Mouse (Mus musculus) intestine, embryonic 16.5 days (tissue): Measurements from ENCODE around the gene Litaf. TPM values are rescaled to one million over a fixed set of nuclear protein-coding genes. Genes with fewer than 3 reads are reported as not detected.
A peak's percentile ranks its signal among the peaks of the same experiment; 100 is the strongest.
"Not testable (repeated sequence)": the region's sequence is repeated elsewhere in the genome, so short reads cannot be mapped to it uniquely, and the experiment has no call there.

ENCODE experiments used
- ATAC-seq: fragments of 200-750 bp; cut with Nextera tagmentation; 2 replicates; pipeline ENCODE4 v1.8.0; 2017; ENCODE audit warnings: moderate TSS enrichment, moderate library complexity
- H3K27ac ChIP-seq: fragments of 300-500 bp; sonication (generic); 2 replicates; pipeline ENCODE4 v1.5.1; 2014; ENCODE audit warnings: mild to moderate bottlenecking, low read length
- H3K27me3 ChIP-seq: fragments of 300-500 bp; sonication (generic); replicated peaks from 2 replicates; pipeline ENCODE4 v1.6.1; 2014; ENCODE audit warnings: low read length, control low read depth, mixed read lengths; ENCODE audit not compliant: control insufficient read depth, insufficient read depth
- H3K36me3 ChIP-seq: fragments of 300-500 bp; sonication (generic); 2 replicates; pipeline ENCODE4 v1.6.1; 2014; ENCODE audit warnings: low read length, control low read depth; ENCODE audit not compliant: control insufficient read depth, insufficient read depth
- H3K4me1 ChIP-seq: fragments of 300-500 bp; sonication (generic); 2 replicates; pipeline ENCODE4 v1.6.1; 2014; ENCODE audit warnings: low read length, control low read depth, mixed read lengths; ENCODE audit not compliant: control insufficient read depth, insufficient read depth
- H3K4me2 ChIP-seq: fragments of 300-500 bp; sonication (generic); 2 replicates; pipeline ENCODE4 v1.6.1; 2014; ENCODE audit warnings: low read depth, low read length, control low read depth
- H3K4me3 ChIP-seq: fragments of 300-500 bp; sonication (generic); 2 replicates; pipeline ENCODE4 v1.5.1; 2014; ENCODE audit warnings: mild to moderate bottlenecking, low read length
- H3K9ac ChIP-seq: fragments of 300-500 bp; sonication (generic); 2 replicates; pipeline ENCODE4 v1.6.1; 2014; ENCODE audit warnings: low read depth, low read length
- H3K9me3 ChIP-seq: fragments of 300-500 bp; sonication (generic); 2 replicates; pipeline ENCODE4 v1.6.1; 2016; ENCODE audit warnings: low read length, control low read depth; ENCODE audit not compliant: control insufficient read depth
- WGBS: fragments of 180-500 bp; shearing (Covaris S2); extraction: QIAGEN DNeasy Blood & Tissue Kit; methylation state at CpG from one replicate; pipeline ENCODE4 v1.1.7; 2014; 5-methylcytosine and 5-hydroxymethylcytosine counted together
- polyA plus RNA-seq: library from polyadenylated mRNA; unstranded; fragments of >200 nt; fragmentation: Nextera tagmentation; extraction: Ambion mirVana; gene quantifications from 2 replicates; pipeline ENCODE4 v1.2.1, GENCODE M21; 2015

The Litaf gene
- polyA plus RNA-seq, 1 experiment from 2014 or later = 110 TPM

GRCm38 (mm10) chr16:11017807-11018595 is 48.0 kb downstream of the Litaf start:
- H3K27me3 ChIP-seq = no peaks in the 10 kb centered on the region
- no peak overlapping the region for H3K27ac ChIP-seq
- H3K9me3 ChIP-seq = no peaks in the 10 kb centered on the region
- no peaks in the 10 kb centered on the region for H3K36me3 ChIP-seq
- WGBS = 35% methylated on average over 11 of the region's 11 CpGs
- peak; percentile 54; the same call in 1 of the 2 replicates for ATAC-seq
- H3K4me1 ChIP-seq = peaks cover 11% of the 10 kb centered on the region; the same call in 1 of the 2 replicates
- no peak overlapping the region for H3K4me2 ChIP-seq
- H3K4me3 ChIP-seq = no peak overlapping the region
- no peak overlapping the region for H3K9ac ChIP-seq

DNA sequence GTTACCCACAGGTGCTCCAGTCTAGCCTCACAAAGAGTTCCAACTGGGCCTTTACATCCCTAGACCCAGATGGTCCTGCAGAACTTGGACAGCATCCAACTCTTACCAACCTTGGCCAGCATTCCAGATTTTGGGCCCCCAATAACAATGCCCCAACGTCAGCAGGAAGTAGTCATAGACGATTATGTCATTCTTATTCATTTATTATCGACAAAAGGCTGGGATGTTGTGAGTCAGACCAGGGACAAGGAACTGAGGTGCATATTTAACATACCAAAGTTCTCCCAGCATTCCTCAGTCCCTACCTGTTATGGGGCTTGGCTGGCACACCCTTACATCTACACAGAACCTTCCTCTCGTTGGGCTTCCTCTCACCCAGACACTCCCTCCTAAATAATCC is 49.6 kb downstream of the Litaf start:
- no peaks in the 10 kb centered on the region for H3K36me3 ChIP-seq
- peak; percentile 35; the same call in 1 of the 2 replicates for ATAC-seq
- H3K9ac ChIP-seq = no peak overlapping the region
- no peak overlapping the region for H3K4me2 ChIP-seq
- H3K4me1 ChIP-seq = peaks cover 16% of the 10 kb centered on the region
- WGBS = 50% methylated on average over 4 of the region's 4 CpGs
- no peaks in the 10 kb centered on the region for H3K27me3 ChIP-seq
- no peak overlapping the region for H3K4me3 ChIP-seq
- H3K27ac ChIP-seq = no peak overlapping the region
- no peaks in the 10 kb centered on the region for H3K9me3 ChIP-seq

- Histone ChIP-seq H3K9me3 (no peaks in the 10 kb centered on the region), H3K27ac (no peak overlapping the region), H3K9ac (no peak overlapping the region), H3K27me3 (no peaks in the 10 kb centered on the region), H3K4me3 (no peak overlapping the region), H3K4me1 (peaks cover 16% of the 10 kb centered on the region), H3K36me3 (no peaks in the 10 kb centered on the region), H3K4me2 (no peak overlapping the region)
- ATAC-seq = no peak
- 77% methylated on average over 3 of the region's 3 CpGs for WGBS
Measured at GRCm38 (mm10) chr16:11014407-11014806, 51.5 kb downstream of the Litaf start.

DNA sequence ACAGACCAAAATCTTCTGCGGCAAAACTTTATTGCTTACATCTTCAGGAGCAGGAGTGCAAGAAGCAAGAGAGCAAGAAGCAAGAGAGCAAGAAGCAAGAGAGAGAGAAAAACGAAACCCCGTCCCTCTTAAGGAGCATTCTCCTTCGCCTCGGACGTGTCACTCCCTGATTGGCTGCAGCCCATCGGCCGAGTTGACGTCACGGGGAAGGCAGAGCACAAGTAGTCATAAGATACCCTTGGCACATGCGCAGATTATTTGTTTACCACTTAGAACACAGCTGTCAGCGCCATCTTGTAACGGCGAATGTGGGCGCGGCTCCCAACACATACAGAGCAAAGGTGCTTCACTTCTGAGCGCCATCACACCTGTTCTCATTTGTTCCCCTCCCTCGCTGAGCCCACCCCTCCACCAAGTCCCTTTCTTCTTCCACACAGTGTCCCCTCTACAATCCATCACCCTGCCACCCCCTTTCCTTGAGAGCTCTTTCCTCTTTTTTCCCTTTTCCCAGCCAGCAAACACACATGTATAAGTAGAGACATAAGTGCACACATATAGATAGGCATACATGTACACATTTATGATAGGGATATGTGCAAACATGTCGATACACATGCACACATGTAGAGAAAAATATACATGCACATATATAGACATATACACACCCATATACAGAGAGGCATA is 52.4 kb downstream of the Litaf start:
- H3K4me1 ChIP-seq = peaks cover 22% of the 10 kb centered on the region
- not testable (repeated sequence) for H3K27me3 ChIP-seq, H3K4me3 ChIP-seq, H3K4me2 ChIP-seq, H3K27ac ChIP-seq, H3K9ac ChIP-seq, H3K36me3 ChIP-seq, H3K9me3 ChIP-seq, ATAC-seq
- 91% methylated on average over 11 of the region's 19 CpGs for WGBS

DNA sequence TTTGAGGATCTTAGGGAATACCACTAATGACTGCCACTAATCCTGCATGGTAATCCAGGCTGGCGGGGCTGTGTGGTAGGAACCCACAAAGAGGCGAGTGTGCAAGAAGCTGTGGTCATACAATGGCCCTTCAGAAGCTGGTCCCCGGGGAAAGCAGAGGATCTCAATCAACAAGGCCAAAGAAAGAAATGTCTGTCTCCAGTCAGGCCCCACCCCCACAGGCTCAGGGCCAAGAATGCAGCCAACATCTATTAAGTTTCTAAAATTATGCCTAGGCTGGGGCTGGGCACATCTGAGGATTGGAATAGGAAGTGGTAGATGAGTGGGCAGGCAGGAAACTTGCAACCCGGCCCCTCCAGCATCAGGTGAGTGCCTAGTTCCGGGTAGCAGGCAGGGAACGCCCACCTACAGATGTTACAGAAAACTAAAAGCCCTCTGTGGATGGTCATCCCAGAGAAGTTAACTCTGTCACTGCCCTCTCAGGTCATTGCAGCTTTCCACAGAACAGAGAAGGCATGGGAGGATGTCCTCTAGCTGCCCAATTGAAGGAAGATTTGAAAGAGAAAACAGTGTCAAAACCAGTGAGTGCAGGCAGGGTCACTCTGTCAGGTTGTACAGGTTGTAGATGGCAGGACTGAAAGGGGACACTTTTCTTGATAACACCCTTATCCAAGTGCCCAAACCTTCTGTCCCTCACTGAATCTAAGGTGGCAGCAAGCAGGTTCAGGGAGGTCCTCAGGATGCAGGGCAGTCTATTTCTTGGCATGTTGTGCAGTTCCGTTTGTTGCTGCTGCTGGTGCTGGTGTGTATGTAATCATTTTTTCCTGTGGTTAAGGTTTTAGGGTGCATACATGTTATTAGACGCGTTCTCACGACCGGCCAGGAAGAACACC is 53.1 kb downstream of the Litaf start:
- 62% methylated on average over 11 of the region's 11 CpGs for WGBS
- Histone ChIP-seq H3K4me1 (peaks cover 23% of the 10 kb centered on the region), H3K27ac (no peak overlapping the region)

DNA sequence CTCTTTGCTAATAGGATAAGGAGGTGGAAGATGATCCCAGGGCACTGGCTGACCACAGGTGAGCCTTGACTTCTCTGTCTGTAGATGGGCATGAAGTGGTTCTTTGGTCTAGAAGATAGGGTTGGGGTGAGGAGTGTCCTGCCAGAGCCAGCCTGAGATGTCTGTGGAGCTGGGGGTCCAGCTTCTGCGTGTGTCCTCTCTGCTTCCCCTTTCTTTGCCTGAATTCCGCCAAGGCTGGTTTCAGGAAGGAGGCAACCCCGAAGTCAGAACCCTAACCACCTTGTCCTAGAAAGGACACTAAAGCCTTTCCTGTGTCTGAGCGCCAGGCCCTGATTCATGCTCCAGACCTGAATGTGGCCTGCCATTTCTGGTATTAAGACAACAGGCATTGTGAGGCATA is 54.0 kb downstream of the Litaf start:
- Histone ChIP-seq H3K4me3 (no peak overlapping the region), H3K4me2 (no peak overlapping the region), H3K4me1 (peaks cover 23% of the 10 kb centered on the region), H3K9ac (no peak overlapping the region), H3K27me3 (no peaks in the 10 kb centered on the region), H3K27ac (no peak overlapping the region), H3K36me3 (no peaks in the 10 kb centered on the region), H3K9me3 (no peaks in the 10 kb centered on the region)
- WGBS = 90% methylated on average over 4 of the region's 4 CpGs
- ATAC-seq = no peak

More for the DNA sequence above, 53.1 kb downstream of the Litaf start:
- no peak overlapping the region for H3K4me3 ChIP-seq
- no peak overlapping the region for H3K9ac ChIP-seq
- no peak overlapping the region for H3K4me2 ChIP-seq
- H3K9me3 ChIP-seq = no peaks in the 10 kb centered on the region
- H3K36me3 ChIP-seq = no peaks in the 10 kb centered on the region
- H3K27me3 ChIP-seq = no peaks in the 10 kb centered on the region
- ATAC-seq = no peak

DNA sequence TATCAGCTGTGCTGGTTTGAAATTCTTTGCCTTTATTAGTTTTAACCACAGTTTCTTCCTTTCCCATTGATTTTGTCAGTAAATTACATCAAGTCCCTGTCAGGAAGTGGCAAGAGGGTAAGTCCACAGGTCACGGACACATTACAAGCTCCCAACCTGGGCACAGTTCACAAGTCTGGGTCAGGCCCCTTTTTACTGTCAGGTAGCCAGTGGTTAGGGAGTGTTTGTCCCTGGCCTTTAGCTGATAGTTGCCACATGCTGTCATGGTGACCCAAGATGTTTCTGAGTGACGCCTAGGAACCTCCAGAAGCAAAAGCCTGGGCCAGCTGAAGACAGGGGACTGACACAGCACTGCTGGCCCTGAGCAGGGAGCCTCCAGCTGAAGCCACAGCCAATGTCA is 54.8 kb downstream of the Litaf start:
- Histone ChIP-seq H3K9me3 (no peaks in the 10 kb centered on the region), H3K36me3 (no peaks in the 10 kb centered on the region), H3K27ac (no peak overlapping the region), H3K4me3 (no peak overlapping the region), H3K9ac (no peak overlapping the region), H3K27me3 (no peaks in the 10 kb centered on the region), H3K4me1 (peaks cover 25% of the 10 kb centered on the region), H3K4me2 (no peak overlapping the region)
- 76% methylated on average over 2 of the region's 2 CpGs for WGBS
- ATAC-seq = no peak

DNA sequence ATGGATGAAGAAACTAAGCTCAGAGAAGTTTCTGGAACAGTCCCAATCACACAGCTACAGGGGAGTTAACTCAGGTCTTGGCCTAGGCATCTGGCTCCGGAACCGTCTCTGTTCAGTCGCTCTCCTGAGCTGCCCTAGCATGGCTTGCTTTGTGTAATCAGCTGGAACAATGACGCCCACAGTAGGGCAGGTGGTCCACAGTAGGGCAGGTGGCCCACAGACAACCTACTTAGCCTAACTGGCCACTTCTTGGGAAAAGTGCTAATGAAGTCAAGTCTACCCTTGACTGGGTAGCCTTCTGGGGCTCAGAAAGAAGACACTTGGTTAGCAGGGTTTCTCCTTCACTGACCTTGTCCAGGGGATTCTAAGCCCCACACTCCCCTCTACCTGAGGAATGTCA is 55.7 kb downstream of the Litaf start:
- Histone ChIP-seq H3K27me3 (no peaks in the 10 kb centered on the region), H3K4me2 (no peak overlapping the region), H3K27ac (no peak overlapping the region), H3K9ac (no peak overlapping the region), H3K9me3 (no peaks in the 10 kb centered on the region), H3K4me1 (peaks cover 30% of the 10 kb centered on the region), H3K36me3 (no peaks in the 10 kb centered on the region), H3K4me3 (no peak overlapping the region)
- WGBS = 92% methylated on average over 4 of the region's 4 CpGs
- ATAC-seq = no peak
